Mouse (Mus musculus) spleen, adult 12 weeks (tissue): Measurements from ENCODE around the gene Hoxa3.

ENCODE experiments used
- DNase-seq: peaks from one replicate; pipeline ENCODE4 v3.0.0; 2022; ENCODE audit warnings: low spot score

Hoxa3 gene

DNA sequence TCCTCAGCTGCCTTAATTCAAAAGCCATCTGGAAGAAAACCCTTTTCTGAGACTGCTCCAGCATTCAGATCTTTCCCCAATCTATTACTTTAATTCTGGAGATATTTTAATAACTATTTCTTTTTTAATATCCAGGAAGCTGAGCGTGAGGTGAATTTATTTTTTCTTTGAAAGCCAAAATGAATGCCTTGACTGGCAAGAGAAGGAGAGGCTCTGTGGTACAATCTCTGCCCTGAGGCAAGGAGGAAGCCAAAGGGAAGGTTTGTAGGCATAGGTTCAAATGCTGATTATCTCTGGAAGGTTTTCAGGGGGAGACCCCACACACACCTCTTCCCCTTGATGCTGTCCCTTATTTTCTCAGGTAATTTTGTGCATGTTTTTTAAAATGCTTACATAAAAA, 46.0 kb downstream of the Hoxa3 start:
- no peak for DNase-seq

- DNase-seq: no peak
These were observed 46.6 kb downstream of the Hoxa3 start for GRCm38 (mm10) chr6:52166431-52167077.

GRCm38 (mm10) chr6:52165441-52166370, 47.4 kb downstream of the Hoxa3 start:
- no peak for DNase-seq

DNA sequence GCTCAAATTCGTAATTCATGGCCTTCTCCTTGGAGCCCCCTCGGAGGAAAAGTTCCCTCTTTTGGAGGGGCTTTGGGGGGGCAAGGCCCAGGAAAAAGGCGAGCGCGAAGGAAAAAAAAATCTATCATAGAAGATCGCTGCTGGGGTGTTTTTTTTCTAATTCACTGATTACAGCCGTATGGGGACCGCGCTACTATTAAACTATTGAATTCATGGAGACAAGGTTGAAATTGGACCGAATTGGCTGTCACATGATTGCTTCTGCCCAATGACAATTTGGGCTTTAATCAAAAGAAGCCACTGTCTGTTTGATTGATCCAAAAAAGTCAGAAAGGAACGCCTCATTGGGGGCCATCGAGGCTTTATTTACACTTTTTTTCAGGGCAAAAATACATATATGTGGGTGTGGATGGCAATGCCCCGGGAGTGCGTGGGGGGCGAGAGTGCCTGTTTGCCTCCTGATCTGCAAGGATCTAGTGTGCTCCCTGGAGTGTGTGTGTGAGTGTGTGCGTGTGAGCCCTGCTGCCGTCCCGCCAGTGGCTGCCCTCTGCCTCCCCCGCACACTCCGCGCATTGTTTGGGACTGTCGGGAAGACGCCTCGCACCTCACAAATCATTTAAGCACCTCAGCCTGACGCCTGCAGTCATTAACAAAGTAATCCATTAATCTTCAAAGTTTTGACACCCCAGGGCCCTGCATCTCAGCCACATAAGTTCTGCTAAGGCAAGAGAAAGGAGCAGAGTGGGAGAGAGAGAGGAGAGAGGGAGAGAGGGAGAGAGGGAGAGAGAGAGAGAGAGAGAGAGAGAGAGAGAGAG, 48.3 kb downstream of the Hoxa3 start, which contains the start of gene Hoxa2:
Gene Hoxa2, minus strand, starts transcription at position 206 of the 815 bp plus-strand sequence.
- no peak for DNase-seq

DNA sequence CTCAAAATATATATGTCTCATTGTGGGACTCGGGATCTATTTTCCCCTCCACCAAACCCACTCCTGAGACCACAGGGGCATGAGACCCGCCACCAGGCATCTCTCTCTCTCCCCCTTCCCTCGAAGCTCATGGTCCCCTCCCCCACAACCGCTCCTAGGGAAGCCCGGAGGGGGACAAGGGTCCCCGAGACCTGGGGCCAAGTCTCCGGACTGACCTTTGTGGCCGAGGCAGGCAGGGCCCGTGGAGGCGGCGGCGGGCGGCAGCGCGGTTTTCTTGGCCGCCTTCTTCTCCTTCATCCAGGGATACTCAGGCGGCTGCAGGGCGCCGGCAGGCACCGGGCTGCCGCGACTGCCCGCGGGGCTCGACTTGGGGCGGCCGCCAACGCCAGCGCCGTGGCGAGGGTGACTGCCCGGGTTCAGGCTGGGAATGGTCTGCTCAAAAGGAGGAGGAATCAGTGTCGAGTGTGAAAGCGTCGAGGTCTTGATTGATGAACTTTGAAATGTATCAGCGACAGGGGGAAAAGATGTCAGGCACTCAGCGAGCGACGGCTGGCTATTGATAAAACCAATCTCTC, 49.0 kb downstream of the Hoxa3 start:
- DNase-seq: no peak

DNA sequence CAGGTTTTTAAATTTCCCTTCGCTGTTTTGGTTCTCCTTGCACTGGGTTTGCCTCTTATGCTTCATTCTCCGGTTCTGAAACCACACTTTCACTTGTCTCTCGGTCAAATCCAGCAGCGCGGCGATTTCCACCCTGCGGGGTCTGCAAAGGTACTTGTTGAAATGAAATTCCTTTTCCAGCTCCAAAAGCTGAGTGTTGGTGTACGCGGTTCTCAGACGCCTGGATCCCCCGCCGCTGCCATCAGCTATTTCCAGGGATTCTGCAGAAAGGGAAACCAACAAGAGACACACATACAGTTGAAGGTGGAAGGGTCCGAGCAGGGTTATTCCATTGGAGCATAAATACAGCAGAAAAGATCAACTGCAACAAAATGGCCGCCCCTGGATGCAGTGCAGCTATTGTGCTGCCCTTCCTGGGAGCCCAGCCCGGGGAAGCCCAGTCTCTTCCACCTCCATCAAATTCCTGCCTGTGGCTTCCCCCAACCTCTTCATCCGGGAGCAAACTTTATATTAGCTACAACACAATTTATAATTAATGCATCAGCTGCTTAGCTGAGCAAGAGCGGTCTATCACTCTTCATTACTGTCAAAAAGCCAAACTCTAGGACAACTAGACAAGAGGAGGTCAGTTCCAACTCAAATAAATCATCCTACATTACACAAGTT, 49.6 kb downstream of the Hoxa3 start:
- DNase-seq: no peak

DNA sequence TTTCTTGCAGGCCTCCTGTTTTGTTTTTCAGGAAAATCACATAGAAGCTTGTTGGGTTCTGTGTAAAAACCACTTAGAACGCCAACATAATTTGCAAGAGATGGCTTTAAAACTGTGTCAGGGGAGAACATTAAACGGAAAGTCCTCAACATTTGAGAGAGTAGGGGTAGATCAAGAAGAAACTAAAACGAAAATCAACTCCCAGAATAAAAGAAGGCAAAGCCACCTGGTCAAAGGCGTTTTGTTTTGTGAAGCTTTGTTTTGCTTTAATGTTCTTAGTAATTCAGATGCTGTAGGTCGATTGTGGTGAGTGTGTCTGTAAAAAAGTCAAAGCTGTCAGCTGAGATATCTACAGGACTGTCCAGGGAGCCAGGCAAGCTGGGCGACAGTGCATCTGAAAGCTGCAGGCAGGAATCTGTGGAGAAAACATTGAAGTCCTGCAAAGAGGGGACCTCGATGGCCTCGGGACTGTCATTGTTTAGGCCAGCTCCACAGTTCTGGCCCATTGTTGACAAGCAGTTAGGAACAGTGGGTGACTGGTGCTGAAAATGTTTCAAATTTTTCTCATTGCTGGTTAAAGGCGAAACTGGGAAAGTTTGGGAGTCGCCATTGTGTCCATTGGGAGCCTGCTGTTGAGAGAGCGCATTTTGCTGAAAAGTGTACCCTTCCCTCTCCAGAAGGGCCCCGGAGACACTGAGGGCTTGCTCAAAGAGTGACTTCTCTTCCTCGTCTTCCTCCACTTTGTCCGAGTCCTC, 50.3 kb downstream of the Hoxa3 start:
- DNase-seq: no peak

- DNase-seq: no peak
These were observed 51.1 kb downstream of the Hoxa3 start for GRCm38 (mm10) chr6:52162093-52162380.

- no peak for DNase-seq
These were observed 51.6 kb downstream of the Hoxa3 start for GRCm38 (mm10) chr6:52161336-52162092.

DNA sequence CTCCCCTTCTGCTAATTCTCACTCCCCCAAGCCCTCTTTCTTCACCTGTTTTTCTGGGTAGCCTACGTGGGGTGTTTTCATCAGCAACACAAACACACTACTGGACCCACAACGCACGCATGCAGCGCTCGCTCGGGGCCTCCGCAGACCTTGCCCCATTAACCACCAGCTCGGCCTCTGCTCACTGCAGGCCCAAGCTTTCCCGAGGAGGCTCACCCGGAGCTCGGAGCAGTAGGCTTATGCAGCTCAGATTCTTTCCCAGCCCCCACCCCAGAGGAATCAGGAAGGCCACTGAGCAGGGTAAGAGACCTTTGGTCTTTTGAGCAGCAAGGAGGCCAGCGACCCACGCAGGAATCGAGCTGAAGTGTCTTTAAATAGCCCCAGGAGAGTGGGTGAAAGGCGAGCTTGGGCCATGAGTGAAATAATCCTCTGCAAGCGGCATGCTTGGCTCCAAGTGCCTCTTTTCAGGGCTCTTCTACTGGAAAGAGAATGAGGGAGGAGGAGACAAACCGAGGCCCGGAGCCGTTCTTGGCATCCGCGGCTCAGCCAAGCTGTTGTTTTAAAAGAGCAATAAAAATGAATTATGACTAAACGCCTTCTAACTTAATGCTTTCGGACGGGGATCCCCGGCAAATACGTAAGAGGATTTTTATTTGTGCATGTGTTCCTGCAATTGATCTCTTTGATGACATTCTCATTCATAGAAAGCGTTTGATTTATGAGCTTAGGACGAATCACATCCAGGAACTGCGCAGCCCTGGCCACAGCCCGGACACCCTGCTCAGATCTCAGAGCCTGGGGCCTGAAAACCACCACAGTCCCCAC, 52.4 kb downstream of the Hoxa3 start:
- DNase-seq: no peak

- DNase-seq: no peak
These were observed 53.2 kb downstream of the Hoxa3 start for GRCm38 (mm10) chr6:52159979-52160378.

- no peak for DNase-seq
These were observed 53.9 kb downstream of the Hoxa3 start for GRCm38 (mm10) chr6:52159164-52159761.

DNA sequence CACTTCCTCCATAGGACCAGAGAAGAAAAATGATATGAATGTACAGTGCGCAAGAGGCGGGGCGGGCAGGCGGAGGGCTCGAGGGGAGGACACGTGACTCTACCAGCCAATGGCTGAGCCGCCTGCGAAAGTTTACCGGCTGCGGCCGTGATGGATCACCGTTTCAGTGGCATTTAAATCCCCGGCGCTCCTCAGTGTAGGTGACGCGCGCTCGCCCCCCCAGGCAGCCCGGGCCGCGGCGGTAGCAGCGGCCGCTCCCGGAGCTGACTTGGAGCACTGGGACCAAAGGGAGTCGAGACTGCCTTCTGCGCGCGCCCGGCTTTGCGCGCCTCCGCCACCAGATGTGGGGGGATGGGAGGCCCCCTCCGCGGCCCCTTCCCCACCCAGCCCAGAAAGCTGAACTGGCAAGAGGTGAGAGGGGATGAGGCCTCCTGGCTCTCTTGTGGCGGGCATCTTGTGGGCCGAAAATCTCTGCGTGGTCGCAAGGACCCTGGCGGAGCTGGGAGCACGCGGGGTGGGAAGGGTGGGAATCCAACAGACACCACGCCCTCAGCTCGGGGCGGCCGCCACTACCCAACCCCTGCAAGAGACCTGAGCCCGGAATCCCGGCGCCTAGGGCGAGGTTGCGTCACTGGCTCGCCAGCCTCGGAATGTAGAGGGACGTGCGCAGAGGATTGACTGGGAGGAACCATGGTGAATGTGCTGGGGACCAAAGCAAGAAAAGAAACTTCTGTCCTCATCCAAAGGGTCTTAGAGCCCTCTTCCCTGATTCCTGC, 54.7 kb downstream of the Hoxa3 start, which contains the start of gene Hoxa1:
Gene Hoxa1, minus strand, starts transcription at position 42 of the 776 bp plus-strand sequence.
- peak; percentile 21 for DNase-seq

DNA sequence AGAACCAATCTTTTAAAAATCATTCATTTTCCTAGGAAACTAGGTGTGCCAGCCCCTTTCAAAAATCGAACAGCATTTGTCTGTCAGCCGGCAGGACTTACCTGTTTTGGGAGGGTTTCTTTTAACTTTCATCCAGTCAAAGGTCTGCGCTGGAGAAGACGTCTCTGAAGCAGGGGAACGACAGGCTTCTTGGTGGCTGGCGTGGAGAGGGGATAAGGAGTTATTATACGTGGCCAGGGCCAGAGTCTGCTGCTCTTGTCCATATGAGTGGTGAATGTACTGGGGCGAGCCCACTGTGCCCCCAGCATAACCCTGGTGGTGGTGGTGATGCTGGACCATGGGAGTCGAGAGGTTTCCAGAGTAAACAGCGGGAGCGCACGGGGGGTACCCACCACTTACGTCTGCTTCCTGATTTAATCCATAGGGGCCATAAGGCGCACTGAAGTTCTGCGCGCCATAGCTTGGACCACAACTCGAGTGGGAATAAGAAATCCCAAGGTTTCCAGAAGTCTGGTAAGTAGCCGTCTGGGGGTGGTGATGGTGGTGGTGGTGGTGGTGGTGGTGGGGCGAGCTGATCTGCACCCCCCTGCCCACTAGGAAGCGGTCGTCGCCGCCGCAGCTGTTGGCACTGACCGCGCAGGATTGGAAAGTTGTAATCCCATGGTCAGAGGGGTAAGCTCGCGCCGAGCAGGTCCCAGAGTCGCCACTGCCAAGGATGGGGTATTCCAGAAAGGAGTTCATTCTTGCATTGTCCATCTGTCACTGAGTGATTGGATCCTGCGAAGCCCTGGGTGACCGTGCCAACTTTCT, 55.5 kb downstream of the Hoxa3 start:
- no peak for DNase-seq

DNA sequence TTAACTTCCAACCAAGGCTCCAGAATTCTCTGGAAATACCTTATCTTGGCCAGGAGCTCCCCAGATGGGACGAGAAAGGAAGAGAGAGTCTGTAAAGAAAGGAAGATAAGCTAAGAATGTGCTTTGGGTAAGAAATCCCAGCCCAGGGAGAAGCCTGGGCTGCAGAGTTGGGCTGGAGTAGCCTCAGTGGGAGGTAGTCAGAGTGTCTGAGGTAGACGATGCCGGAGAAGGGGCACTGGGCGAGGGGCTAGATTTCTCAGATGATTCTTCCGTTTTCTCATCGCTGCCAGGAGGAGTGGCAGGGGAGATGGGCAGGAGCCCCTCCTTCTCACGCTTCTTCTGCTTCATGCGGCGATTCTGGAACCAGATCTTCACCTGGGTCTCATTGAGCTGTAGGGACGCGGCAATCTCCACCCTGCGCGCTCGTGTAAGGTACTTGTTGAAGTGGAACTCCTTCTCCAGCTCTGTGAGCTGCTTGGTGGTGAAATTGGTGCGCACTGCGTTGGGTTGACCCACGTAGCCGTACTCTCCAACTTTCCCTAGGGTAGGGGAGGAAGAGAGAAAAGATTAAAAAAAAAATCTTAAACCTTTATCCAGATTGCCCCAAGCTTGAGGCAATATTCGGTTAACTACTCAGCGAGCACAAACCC, 56.5 kb downstream of the Hoxa3 start:
- DNase-seq: no peak

DNA sequence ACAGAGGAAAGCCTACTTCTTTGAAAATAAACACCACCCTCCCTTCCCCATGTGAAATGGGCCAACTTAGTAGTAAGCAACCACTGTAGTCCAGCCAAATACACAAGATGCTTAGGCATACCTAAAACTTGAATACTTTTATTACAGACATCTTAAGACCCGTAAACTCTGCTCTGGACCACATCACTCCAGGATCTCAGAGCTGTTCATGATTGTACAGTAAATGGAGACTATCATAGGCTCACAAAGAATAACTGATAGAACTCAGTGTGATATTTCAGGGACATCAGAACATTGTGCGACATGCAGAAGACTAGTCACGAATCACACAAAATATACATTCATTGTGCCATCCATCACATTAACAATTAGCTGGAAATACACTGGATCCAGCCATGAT, 57.7 kb downstream of the Hoxa3 start:
- no peak for DNase-seq

DNA sequence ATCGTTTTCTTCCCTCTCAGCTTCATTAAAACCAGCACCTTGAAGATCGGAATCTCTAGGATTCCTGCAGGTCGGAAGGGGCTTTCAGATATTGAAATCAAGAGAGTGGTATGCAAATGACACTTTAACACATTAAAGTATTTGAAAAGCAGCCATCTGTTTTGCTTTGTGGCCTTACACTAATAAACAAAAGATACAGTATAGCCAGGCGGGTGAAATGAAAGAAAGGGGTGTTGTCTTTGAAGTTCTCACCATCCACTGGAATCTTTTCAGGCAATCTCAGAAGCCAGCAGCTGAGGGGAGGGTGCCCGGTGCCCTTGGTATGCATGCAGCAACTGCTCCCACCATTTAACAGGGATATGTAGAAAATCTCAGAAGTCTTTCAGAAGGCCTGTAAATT, 59.1 kb downstream of the Hoxa3 start:
- no peak for DNase-seq
